ENCODE assay signal across 24 mouse cellular contexts in the genomic region with DNA sequence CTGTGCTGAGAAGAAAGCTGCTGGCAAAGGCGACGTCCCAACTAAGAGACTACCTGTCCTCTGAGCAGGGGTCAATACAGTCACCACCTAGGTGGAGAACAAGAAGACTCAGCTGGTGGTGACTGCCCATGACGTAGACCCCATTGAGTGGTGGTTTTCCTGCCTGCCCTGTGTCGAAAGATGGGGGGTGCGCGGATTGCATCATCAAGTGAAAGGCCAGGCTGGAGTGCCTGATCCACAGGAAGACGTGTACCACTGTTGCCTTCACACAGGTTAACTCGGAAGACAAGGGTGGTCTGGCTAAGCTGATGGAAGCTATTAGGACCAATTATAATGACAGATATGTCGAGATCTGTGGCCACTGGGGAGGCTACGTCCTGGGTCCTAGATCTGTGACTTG.
"Had no signal": no experiment of that assay in that cellular context is flagged by ENCODE, and none has a peak within 500 bp of the region (broad histone marks: within the 10 kb centered on the region; RNA-seq: fewer than 3 reads in every experiment).

No protein-coding gene starts in this region.

- H3K36me3 ChIP-seq: heart, embryonic 13.5 days; heart, embryonic 15.5 days; hindbrain, embryonic 13.5 days; hindbrain, embryonic 15.5 days; kidney, embryonic 15.5 days; limb, embryonic 13.5 days; limb, embryonic 15.5 days; liver, embryonic 13.5 days had no signal

- H3K27me3 ChIP-seq: heart, embryonic 13.5 days; heart, embryonic 15.5 days; hindbrain, embryonic 13.5 days; hindbrain, embryonic 15.5 days; kidney, embryonic 15.5 days; limb, embryonic 13.5 days; limb, embryonic 15.5 days; liver, embryonic 13.5 days had no signal

- H3K4me3 ChIP-seq: gastrocnemius, adult 2 months; heart, adult 2 months; heart, embryonic 13.5 days; heart, embryonic 15.5 days; hindbrain, embryonic 13.5 days; hindbrain, embryonic 15.5 days; kidney, embryonic 15.5 days; layer of hippocampus, adult 2 months; limb, embryonic 13.5 days; limb, embryonic 15.5 days; liver, embryonic 13.5 days had no signal

- ATAC-seq: hindbrain, postnatal 0 days; intestine, embryonic 16.5 days had no signal

- DNase-seq: gastrocnemius, adult 2 months; gastrocnemius, postnatal 10 days; gastrocnemius, postnatal 25 days; heart, adult 2 months; heart, postnatal 14 days; heart, postnatal 36 days; kidney, adult 11 months; kidney, adult 2 months; kidney, adult 9 months; kidney, postnatal 14 days; kidney, postnatal 36 days; layer of hippocampus, postnatal 36 days; left cerebral cortex, postnatal 4 days; liver, embryonic 13.5 days had no signal
